Mouse (Mus musculus) G1E-ER4 (cell line): ENCODE results near the gene Gramd1a. TPM values are rescaled to one million over a fixed set of nuclear protein-coding genes. Genes with fewer than 3 reads are reported as not detected.

ENCODE experiments used
- GATA1 ChIP-seq: IDR thresholded peaks from one replicate; pipeline ENCODE4 v1.8.0; 2012; ENCODE audit warnings: low read length, inconsistent platforms
- polyA plus RNA-seq: library from polyadenylated mRNA; stranded (reverse); fragments of >175 nt; gene quantifications from 2 replicates; pipeline ENCODE4 v1.2.3, GENCODE M21; 2012

The Gramd1a gene
- polyA plus RNA-seq, 1 experiment, result 102 TPM

- TF ChIP-seq GATA1, result no peak
These were observed 58.7 kb downstream of the Gramd1a start for GRCm38 (mm10) chr7:31096892-31097564.

GRCm38 (mm10) chr7:31094774-31095501 lies 60.8 kb downstream of the Gramd1a start:
- TF ChIP-seq GATA1, result no peak

GRCm38 (mm10) chr7:31089721-31090120 lies 66.0 kb downstream of the Gramd1a start:
- TF ChIP-seq GATA1, result no peak

- no peak for TF ChIP-seq GATA1
These were observed 67.5 kb downstream of the Gramd1a start for GRCm38 (mm10) chr7:31088206-31088605.

GRCm38 (mm10) chr7:31087262-31087661 lies 68.4 kb downstream of the Gramd1a start:
- no peak for TF ChIP-seq GATA1

- no peak for TF ChIP-seq GATA1
These were observed 69.4 kb downstream of the Gramd1a start for GRCm38 (mm10) chr7:31086175-31086755.

- no peak for TF ChIP-seq GATA1
These were observed 70.5 kb downstream of the Gramd1a start for GRCm38 (mm10) chr7:31085171-31085570.

GRCm38 (mm10) chr7:31084140-31084539 lies 71.6 kb downstream of the Gramd1a start:
- no peak for TF ChIP-seq GATA1

GRCm38 (mm10) chr7:31082831-31083588 lies 72.7 kb downstream of the Gramd1a start:
- TF ChIP-seq GATA1, result no peak

GRCm38 (mm10) chr7:31082106-31082505 lies 73.6 kb downstream of the Gramd1a start:
- no peak for TF ChIP-seq GATA1

- no peak for TF ChIP-seq GATA1
These were observed 74.6 kb downstream of the Gramd1a start for GRCm38 (mm10) chr7:31081106-31081505.

GRCm38 (mm10) chr7:31080611-31081010 lies 75.1 kb downstream of the Gramd1a start:
- no peak for TF ChIP-seq GATA1

Other genes starting within 250 kb of the Gramd1a start
- gene Mag, start 241.0 kb downstream of the Gramd1a start, polyA plus RNA-seq, result not detected in 2 replicates
- not detected in 2 replicates for gene Hamp2, start 231.2 kb downstream of the Gramd1a start, polyA plus RNA-seq
- gene Hamp, start 211.9 kb downstream of the Gramd1a start, polyA plus RNA-seq, result not detected in 2 replicates
- 162 and 181 TPM in 2 replicates for gene Usf2, start 199.1 kb downstream of the Gramd1a start, polyA plus RNA-seq
- not detected in 2 replicates for gene Lsr, start 182.4 kb downstream of the Gramd1a start, polyA plus RNA-seq
- not detected in 2 replicates for gene Fam187b, start 182.1 kb downstream of the Gramd1a start, polyA plus RNA-seq
- 0.09 and 0.35 TPM in 2 replicates for gene Fxyd5, start 113.4 kb downstream of the Gramd1a start, polyA plus RNA-seq
- gene Fxyd7, start 104.4 kb downstream of the Gramd1a start, polyA plus RNA-seq, result not detected in 2 replicates
- gene Fxyd1, start 98.7 kb downstream of the Gramd1a start, polyA plus RNA-seq, result not detected in 2 replicates
- gene Lgi4, start 96.6 kb downstream of the Gramd1a start, polyA plus RNA-seq, result not detected in 2 replicates
- gene Fxyd3, start 79.2 kb downstream of the Gramd1a start, polyA plus RNA-seq, result not detected in 2 replicates
- gene Hpn, start 40.6 kb downstream of the Gramd1a start, polyA plus RNA-seq, result 0.16 and 0.21 TPM in 2 replicates
- gene Scn1b, start 28.9 kb downstream of the Gramd1a start, polyA plus RNA-seq, result 0.11 and 0.17 TPM in 2 replicates
- not detected in 2 replicates for gene Scgb2b2, start 134.6 kb upstream of the Gramd1a start, polyA plus RNA-seq
- not detected in 2 replicates for gene Scgb1b2, start 135.9 kb upstream of the Gramd1a start, polyA plus RNA-seq
- not detected in 2 replicates for gene Scgb2b3, start 206.2 kb upstream of the Gramd1a start, polyA plus RNA-seq
- not detected in 2 replicates for gene Scgb1b3, start 219.7 kb upstream of the Gramd1a start, polyA plus RNA-seq